Mouse (Mus musculus): ENCODE measurements around the gene Klra3. TPM values are rescaled to one million over a fixed set of nuclear protein-coding genes. Genes with fewer than 3 reads are reported as not detected.

Gene Klra3
- polyA plus RNA-seq, 1 experiment from 2014 or later, result not detected

Other genes with a start within 250 kb of the Klra3 start
- not detected in 2 replicates for gene Klra8, start 207.7 kb downstream of the Klra3 start, polyA plus RNA-seq (2014; fragmentation: Nextera tagmentation; extraction: Ambion mirVana)
- not detected in 2 replicates for gene Klra9, start 144.5 kb downstream of the Klra3 start, polyA plus RNA-seq (2014; fragmentation: Nextera tagmentation; extraction: Ambion mirVana)
- gene Klra7, start 104.3 kb downstream of the Klra3 start, polyA plus RNA-seq (2014; fragmentation: Nextera tagmentation; extraction: Ambion mirVana), result not detected in 2 replicates
- gene Klra10, start 55.6 kb downstream of the Klra3 start, polyA plus RNA-seq (2014; fragmentation: Nextera tagmentation; extraction: Ambion mirVana), result not detected in 2 replicates
- gene Klra1, start 49.3 kb upstream of the Klra3 start, polyA plus RNA-seq (2014; fragmentation: Nextera tagmentation; extraction: Ambion mirVana), result not detected in 2 replicates